Mouse (Mus musculus) left cerebral cortex, adult 8-10 months (tissue): Measurements from ENCODE around the gene Tmem104. TPM values are rescaled to one million over a fixed set of nuclear protein-coding genes. Genes with fewer than 3 reads are reported as not detected.

ENCODE experiments used
- DNase-seq, 2 experiments: peaks; one replicate each; pipeline ENCODE4 v3.0.0; 2022; ENCODE audit warnings: low spot score in 2 of 2
- total RNA-seq, 4 experiments: library from RNA; stranded (reverse); gene quantifications; 2 replicates each; pipeline ENCODE4 v1.2.4; 2022

Gene Tmem104
- total RNA-seq, 4 experiments from 2014 or later: 14.0 to 24.5 (median 16.9) TPM

- DNase-seq: no peak
Observed at GRCm38 (mm10) chr11:115262954-115263353, 75.7 kb downstream of the Tmem104 start.

GRCm38 (mm10) chr11:115264136-115264861 lies 77.0 kb downstream of the Tmem104 start:
- DNase-seq: no peak

DNA sequence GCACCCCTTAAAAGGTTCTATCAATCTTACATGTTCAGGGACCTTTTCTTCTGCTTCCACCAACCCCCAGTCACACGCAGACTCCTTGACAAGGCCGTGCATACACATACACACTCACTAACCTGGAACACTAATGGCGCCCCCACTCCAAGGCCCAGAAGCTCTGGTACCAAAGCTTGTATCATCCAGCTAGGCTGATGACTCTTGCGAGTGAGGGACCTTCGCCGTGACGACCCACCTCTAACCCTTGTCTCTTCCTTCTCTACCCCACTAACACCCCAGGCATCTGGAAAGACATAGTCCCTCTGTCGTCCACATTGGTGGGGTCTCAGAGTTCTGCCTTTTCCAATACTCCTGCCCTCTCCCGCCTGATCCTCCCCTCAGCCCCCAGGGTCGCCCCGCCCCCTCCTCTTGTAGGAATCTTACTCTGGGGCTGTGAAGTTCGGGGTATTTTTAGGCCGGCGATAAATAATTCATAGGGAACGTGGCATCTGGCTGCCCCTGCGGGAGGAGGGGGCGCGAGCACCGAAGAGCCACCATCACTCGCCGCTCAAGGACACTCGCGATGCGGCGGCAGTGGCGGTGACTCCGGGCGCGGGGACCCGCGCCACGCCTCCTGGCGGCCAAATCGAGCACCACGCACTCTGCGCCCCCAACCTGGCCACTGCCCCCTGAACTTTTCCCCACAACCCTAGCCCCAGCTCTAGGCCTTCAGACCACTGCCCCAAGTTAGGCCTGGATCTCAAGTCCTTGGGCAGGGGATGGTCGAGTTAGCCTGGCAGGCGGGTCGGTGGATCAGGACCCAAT lies 77.8 kb downstream of the Tmem104 start:
- DNase-seq: no peak

DNA sequence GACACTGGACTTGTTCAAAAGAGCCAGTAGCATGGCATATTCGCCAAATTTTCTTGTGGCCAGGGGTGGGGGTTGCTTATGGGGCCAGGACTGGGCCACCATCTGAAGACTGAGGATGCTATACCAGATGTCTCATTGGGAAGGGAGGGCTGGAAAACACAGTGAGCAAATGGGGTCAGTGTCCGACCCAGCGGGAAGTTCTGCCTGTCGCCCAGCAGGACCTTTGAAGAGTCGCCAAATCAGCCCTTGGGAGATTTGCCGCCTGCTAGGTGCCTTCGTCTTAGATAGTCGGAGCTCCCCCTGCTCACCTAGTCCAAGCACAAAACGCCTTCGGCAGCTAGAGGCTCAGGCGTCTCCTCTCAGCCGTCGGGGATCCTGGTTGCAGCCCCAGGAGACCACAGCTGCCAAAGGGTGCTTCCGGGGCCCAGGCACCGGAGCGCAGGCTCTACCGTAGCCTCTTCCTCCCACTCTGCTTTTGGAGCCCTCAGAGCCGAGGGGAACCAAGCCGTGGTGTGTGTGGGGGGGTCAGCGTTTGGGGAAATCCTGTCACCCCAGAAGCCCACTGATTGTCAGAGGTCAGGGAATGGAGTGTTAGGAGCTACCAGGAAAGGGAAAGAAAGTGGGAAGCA lies 78.6 kb downstream of the Tmem104 start:
- DNase-seq: no peak

- DNase-seq: no peak
Observed at GRCm38 (mm10) chr11:115266400-115266778, 79.1 kb downstream of the Tmem104 start.

GRCm38 (mm10) chr11:115267061-115267883 lies 80.0 kb downstream of the Tmem104 start, which contains the start of gene Grin2c:
Gene Grin2c, minus strand, starts transcription at chr11:115267243.
- DNase-seq: no peak

- DNase-seq: no peak
Observed at GRCm38 (mm10) chr11:115267958-115268357, 80.7 kb downstream of the Tmem104 start.

DNA sequence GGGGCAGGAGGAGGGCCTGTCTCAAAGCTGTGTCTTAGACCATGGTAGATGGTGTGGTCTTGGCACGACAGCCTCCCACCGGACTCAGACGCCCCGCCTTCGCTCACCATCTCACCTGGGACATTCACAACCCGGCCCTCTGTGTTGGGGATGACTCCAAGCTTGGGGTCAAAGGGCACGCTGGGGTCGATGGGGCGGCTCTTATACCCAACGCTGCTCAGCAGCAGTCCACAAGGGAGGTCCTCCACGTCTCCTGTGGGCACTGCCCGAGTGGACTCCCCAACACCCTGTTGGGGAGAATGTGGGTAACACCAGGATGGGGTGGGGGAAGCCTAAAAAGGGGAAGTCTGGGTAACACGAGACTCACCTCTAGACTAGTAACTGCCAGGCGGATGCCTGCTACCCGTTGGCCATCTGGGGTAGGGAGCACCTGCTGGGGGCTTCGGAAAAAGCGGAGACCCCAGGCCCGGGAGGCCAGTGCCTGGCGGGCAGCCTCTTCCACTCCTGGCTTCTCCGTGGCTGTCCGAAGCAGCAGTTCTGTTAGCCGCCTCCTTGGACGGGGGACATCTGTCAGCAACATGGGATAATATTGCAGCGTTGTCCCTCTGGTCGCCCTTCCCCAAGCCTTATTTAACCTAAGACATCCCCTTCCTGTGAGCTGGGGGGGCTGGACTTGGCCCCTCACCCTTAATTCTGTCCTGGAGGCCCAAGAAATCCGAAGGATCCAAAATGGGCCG lies 82.2 kb downstream of the Tmem104 start:
- DNase-seq: no peak

- DNase-seq: peak; percentile 60 to 74
Observed at GRCm38 (mm10) chr11:115270148-115270861, 83.0 kb downstream of the Tmem104 start.

GRCm38 (mm10) chr11:115271052-115271451 lies 83.8 kb downstream of the Tmem104 start:
- DNase-seq: no peak

DNA sequence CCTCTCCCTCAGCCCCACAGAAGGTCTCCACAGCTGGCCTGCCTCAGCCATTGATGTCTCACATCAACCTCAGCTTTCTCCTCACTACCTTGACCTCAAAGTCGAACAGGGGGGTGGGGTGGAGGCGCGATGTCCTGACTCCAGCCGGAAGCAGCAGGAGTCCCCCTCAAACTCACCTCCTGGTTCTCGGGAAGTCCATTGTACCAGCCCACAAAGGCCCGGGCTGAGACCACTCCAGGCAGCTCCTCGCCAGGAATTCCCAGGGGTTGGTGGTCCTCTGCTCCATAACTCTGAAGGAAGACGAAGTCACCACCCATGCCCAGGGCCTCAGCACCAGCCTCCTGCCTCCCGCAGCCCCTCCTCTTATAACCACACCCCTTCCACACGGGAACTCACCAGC lies 84.2 kb downstream of the Tmem104 start:
- no peak for DNase-seq

GRCm38 (mm10) chr11:115272894-115273498 lies 85.7 kb downstream of the Tmem104 start:
- no peak for DNase-seq

DNA sequence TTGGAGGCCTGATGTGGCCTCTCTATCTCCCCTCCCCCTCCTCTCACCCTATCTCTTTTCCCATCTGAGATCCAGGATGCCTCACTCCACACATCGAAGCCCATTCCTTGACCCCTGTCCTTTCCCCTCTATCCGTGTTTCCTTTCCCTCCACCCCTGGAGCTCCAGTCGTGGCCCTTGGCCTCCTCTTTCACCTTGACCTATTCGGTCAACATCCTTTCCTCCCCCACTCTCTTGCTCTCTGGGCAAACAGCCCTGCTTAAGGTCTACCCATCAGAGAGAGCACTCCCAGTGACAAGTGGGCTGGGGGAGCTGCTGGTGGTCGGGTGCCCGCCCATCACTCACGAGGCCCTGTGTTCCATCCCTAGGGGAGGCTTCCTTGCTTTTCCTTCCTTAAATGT lies 86.4 kb downstream of the Tmem104 start:
- DNase-seq: no peak

- DNase-seq: no peak
Observed at GRCm38 (mm10) chr11:115274178-115274577, 86.9 kb downstream of the Tmem104 start.

DNA sequence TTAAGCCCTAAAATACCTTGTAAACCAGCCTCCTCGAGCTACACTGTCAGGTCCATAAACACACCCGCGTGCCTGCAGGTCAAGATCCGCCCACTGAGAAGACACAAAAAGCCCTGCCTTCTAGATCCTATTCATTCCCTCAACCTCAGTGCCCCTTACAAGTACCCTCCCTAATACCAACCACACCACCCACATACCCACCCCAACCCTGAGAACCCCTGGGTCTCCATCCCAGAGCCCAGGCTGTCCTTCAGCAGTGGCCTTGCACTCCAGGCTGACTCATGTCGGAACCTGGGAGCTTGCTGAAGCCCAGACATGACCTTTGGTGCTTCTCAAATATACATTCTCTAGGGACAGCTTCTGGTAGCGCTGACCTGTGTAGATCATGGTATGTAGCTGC lies 87.5 kb downstream of the Tmem104 start:
- DNase-seq: no peak

GRCm38 (mm10) chr11:115275509-115275908 lies 88.2 kb downstream of the Tmem104 start:
- no peak for DNase-seq

DNA sequence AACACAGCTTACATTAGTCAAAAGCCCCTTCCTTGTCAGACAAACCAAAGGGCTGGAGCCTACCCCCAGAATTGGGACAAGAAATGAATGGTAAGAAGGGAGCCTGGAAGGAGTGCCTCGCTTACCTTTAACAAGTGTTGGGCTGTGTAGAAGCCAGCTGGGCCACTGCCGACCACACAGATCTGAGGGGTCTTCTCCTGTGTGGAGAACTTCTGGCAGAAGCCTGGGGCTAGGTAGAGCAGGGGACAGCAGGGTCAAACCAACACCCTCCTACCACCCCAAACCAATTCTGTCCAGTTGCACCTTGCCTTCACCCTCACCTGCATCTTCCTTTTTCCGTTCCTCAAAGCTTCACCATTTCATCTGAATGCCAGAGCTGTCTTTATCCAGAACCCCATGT lies 88.7 kb downstream of the Tmem104 start:
- DNase-seq: no peak

- peak; percentile 90 to 98 for DNase-seq
Observed at GRCm38 (mm10) chr11:115276780-115277603, 89.7 kb downstream of the Tmem104 start, which contains the start of gene Fdxr. Gene Fdxr, minus strand, starts transcription at chr11:115277050.

DNA sequence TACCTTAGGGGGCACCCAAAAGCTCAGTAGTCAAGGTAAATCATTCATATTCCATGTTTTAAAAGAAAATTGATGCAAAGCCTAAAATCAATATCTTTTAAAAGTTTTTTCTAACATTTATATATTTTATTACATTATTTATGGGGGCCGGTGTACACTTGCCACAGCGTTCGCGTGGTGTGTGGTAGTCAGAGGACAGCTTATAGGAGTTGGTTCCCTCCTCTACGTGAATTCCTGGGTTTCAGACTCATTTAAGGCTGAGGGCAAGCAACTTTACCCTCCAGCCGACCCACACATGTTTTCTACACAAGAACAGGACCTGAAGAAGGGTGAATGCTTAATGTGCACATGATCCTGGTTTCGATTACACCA lies 90.3 kb downstream of the Tmem104 start:
- no peak for DNase-seq
